Mouse (Mus musculus): ENCODE measurements around the gene Syndig1l. TPM values are rescaled to one million over a fixed set of nuclear protein-coding genes. Genes with fewer than 3 reads are reported as not detected.

Syndig1l gene
- not detected in 2 replicates for total RNA-seq (2015)
- total RNA-seq (2017) = not detected in 2 replicates

DNA sequence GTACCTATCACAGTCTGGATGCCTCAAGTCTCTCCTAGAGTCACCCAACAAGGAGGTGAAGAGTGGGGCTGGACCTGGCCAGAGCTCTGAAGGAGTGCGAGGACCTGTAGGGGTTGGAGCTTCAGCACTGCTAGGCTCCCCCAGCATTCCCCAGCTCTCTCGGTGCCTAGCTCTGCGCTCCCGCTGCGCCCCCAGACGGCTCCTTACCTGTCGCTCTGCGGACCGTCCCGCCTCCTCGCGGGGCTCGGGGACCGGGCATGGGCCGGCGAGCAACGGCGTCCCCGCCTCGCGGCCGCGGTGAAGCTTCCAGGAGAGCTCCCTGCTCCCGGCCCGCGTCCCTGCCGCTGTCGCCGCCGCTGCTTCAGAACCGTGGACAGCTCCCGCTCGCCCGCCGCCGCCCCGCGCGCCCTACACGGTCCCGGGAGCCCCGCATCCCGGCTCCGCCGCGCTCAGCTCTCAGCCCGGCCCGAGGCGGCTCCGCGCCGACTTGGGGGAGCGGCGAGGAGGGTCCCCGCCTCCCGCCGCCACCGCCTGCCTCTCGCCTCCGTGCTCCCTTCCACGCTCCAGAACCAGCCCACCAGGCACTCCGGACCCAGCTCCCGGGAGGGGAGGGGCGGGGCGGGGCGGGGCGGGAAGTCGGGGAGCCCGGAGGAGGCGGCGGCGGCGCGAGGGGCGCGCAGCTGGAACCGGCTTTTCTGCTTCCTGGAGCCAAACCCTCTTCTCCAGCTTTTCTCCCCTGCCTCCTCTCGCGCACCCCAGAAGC is at the start of gene Syndig1l:
Syndig1l (minus strand) TSS at position 513 of the 763 bp plus-strand sequence.
- peak; percentile 56; the same call in 1 of the 2 replicates for ATAC-seq (ENCODE audit: poor library complexity, severe bottlenecking)

DNA sequence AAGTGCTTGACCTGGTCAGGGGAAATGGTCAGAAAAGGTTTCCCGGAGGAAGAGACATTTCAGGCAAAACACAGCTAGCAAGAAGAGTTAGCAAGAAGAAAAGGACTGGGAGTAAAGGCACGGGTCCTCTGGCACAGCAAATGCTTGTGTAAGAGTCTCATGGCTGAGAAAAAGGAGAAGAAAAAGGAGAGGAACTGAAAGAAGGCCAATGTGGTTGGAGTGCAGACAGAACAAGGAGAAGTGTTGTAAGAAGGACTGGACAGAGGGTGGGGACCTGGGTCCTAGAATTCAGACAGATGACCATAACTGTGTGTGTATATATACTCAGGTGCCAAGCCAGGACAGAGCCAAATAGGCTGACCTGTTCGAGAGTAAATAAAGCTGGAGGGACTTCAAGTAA is 49.5 kb upstream of the Syndig1l start:
- ATAC-seq (ENCODE audit: poor library complexity, severe bottlenecking) = peak; percentile 82

DNA sequence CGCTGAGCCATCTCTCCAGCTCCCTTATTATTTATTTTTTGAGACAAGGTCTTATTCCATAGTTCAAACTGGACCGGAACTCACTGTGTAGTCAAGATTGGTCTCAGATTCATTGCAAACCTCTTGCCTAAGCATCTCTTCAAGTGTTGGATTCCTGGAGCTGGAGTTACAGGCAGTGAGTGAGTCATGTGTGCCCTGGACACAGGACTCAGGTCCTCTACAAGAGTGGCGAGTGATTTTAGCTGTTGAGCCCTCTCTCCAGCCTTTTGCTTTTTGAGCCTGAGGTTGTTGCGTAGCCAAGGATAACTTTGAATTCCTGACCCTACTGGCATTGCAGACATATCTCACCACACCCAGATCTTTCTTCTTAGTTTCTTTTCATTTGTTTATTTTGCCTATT is 47.1 kb upstream of the Syndig1l start:
- ATAC-seq (ENCODE audit: poor library complexity, severe bottlenecking) = no peak

DNA sequence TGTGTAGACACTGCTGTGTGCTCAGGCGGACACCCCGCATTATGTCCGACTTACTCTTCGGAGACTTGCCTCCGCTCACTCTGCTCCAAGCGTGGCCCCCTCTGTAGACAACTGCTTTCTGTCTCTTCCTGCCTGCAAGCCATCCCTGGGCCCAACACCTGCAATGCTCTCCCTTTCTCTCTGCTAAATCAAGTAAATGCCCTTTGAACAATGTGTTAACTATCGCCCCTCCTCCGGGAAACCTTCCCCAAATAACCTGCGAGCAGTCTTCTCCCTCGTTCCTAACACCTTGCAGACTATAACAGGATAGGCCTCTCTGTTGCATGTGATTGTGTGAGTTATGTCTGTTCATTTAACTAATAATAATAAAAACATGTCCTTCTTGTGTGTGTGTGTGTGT is 44.9 kb upstream of the Syndig1l start:
- no peak for ATAC-seq (ENCODE audit: poor library complexity, severe bottlenecking)

DNA sequence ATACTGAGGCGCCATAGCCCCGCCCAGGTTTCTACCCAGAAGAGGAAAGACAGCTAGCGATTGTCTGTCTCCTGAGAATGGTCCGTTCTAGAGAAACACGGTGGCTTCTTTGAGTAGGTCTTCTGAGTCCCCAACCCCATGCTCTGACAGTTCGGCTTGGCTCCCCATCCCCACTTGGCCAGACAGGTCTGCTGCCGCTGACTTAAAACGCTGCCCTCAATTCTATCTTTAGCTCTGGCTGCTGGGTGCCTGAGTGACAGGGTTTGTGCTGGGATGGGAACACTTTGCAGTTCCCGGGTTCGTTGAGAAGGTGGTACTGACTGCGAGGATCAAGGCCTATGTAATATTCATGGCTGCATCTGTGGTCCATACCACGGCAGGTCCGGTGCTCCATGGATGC is 34.7 kb upstream of the Syndig1l start:
- ATAC-seq (ENCODE audit: poor library complexity, severe bottlenecking) = no peak

DNA sequence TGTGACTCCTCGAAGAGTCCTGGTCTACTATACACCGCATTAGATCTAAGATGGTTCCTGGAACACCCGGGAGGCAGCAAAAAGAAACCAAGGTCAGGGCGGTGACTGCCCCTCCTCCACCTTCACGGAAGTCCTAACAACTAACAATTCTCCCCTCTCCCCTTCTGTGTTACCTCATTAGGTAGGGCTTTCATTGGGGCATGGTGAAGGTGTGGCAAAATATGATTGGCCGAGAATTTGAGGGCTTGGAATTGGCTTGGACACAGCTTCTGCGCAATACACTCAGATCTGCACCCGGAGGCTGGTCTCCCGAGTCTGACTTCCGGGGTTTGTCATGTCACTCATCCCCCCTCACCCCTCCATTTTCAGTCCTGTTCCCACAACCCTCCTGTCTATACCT is 29.8 kb upstream of the Syndig1l start:
- no peak for ATAC-seq (ENCODE audit: poor library complexity, severe bottlenecking)

DNA sequence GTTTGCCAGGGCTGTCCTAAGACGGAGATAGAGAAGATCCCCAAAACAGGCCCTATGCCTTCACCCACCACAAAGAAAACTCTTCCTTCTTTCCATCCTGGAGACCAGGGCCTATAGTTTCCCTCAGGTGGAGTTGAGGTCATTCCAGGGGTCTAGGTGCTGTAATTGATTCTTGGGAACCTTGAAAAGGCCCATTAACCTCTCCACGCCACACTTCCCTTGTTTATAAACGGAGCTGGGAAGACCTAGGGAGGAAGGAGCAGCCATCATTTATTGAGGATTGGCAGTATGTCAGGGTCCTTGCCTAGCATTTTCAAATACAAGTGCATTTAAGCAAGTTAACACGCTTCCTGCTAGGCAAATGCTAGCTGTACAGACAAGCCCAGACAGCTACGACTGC is 28.8 kb upstream of the Syndig1l start:
- no peak for ATAC-seq (ENCODE audit: poor library complexity, severe bottlenecking)

DNA sequence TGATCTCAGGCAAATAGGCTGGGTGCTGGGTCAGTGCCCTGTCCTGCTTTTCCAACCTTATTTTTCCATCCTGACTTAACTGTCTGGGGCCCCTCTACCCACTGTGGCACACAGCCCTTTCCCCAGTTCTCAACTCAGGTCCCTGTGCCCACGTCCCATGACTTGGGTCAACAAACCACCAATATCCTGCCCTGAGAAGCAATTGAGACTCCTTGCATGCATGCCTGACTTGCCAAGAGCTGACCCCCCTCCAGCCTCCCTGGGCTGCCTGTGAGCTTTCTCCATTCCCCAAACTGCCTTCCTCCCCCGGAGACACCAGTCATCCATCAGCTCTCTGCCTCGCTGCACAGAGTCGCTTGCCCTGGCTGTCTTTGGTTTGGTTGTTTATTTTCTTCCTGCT is 28.4 kb upstream of the Syndig1l start:
- no peak for ATAC-seq (ENCODE audit: poor library complexity, severe bottlenecking)

DNA sequence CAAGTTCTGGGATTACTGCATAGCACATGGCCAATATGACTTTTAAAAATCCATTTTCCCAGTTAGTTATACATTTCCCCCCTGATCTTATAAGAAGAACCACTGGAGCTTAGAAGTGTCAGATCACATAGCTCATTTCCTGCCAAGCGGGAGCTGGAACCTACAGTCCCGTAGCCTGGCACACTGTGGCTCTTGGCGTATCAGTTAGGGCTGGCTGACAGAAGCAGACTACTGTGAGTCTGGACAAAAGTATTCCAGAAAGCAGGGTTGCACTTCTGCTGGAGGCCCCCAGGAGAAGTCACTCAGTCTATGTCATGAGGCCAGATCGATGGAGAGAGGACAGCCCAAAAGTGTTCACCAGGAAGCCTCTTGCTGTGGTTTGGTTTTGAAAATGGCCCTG is 27.8 kb upstream of the Syndig1l start:
- ATAC-seq (ENCODE audit: poor library complexity, severe bottlenecking) = no peak

DNA sequence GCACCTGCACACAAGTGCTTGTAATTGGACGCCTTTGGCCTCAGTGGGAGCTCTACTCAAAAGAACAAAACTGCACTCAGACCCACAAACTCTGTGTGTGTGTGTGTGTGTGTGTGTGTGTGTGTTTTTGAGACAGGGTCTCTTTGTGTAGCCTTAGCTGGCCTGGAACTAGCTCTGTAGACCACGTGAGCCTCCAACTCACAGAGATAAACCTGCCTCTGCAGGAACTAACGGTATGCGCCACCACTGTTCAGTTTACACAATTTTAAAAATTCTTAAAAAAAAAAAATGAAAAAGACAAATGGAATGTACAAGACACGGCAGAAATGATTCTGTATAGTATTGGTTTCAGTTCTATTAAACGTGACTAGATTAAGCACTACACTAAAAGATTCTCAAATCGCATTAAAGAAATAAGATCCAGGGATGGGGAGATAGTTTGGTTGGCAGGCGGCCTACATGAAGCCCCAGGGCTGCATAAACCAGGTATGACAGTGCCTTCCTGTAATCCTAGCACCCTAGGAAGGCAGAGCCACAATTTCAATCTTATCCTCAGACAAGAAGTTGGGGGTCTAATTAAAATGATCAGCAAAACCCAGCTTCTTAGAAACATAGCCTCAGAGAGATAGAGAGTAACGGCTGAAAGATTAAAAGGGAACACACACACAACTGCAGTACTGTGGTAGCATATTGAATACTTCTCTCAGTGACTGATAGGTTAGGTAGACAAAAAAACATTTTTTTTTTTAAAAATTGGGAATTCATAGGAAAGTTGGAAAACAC is 20.0 kb upstream of the Syndig1l start:
- ATAC-seq (ENCODE audit: poor library complexity, severe bottlenecking) = no peak

DNA sequence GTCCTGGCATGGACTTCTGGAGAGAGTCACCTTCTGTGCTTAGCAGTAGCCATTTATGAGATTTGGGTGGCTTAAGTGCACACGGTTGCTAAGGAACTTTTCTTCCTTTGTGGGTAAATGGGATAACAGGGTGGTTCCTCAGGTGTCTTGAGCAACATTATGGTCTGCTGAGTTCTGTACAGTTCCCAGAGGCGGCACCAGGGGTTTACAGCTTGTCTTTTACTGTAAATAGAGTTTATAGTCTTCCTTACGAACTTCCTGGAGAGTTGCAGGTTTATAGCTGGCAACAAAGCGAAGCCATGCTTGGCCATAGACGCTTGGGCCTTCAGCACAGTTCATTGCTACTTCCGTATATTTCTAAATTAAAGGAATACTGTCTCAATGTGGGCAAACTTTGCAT is 15.9 kb upstream of the Syndig1l start:
- no peak for ATAC-seq (ENCODE audit: poor library complexity, severe bottlenecking)

DNA sequence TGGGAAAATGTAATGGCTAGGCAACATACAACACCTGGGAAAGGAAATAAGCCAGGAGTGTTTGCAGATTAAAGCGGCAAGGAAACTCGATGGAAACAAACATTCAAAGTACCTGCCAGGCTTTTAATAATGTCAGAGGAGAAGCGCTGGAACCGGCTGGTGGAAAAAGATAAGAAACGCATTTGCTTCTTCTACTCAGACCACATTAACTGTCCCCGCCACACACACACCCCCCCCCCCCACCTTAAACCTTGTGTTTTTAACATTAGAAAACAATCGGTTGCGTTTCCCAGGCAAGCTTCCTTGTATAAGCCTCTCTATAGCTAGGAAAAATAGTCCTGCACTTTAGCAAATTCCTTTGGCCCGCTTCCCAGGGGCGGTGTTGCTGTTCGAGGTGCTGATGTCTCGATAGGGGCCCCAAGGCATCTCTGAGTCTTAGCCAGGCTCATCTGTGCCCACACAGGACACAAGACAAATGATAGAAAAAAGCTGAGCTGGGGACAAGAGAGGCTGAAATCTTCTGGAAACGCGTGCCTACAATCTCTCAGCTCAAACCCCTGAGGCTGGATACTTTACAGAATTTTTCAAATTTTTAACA is 11.3 kb upstream of the Syndig1l start:
- no peak for ATAC-seq (ENCODE audit: poor library complexity, severe bottlenecking)

DNA sequence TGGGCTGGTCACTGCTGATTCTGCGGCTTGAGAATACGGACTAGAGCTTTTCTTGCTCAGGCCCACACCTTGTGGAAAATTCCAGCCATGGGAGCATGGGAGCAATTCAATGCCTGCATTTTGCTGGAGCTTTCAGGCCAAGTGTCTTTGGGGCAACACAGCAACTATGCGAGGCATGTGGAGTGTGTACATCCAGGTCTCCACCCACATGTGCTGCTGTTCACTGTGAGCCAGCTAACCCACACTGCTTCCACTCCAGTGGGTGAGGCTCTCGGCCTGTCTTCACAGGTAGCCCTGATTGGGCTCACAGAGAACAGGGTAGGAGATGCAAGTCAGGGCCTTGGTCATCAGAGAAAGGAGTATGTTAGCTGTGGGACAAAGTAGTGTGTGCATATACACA is 9.2 kb upstream of the Syndig1l start:
- ATAC-seq (ENCODE audit: poor library complexity, severe bottlenecking) = no peak

DNA sequence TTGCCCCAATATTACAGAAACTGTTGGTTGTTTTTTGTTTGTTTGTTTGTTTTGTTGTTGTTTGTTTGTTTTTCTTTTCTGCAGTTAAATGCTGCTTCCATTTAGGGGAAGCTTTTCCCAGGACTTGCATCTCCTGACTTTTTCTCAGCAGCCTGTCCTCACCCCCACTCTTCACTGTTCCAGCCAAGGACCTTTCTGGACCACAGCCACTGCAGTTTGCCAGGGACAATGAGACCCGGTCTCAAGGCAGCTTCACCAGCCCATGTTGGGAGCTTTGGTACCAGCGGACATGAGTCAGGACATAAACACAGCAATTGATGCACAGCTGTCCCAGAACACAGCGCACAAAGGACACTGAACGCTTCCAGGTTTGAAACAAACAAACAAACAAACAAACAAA is 8.3 kb upstream of the Syndig1l start:
- ATAC-seq (ENCODE audit: poor library complexity, severe bottlenecking) = no peak

DNA sequence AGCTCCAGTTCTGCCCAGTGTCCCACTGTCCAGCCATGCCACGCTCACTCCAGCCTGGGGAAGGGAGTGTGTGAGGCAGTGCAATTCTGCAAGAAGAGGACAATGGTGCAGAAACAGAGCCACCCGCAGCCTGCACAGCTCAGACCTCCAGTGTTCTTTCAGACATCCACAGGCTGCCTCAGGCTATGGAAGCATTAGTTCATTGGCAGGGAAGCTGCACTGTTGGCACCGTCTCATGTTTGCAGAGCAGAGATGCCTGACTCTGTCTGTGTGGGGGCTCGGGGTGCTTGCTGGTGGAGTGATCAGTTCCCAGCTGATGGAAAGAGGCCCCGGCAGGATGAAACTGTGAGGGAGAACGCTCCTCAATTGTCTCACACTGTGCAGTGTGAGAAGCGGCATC is 4.0 kb upstream of the Syndig1l start:
- no peak for ATAC-seq (ENCODE audit: poor library complexity, severe bottlenecking)

DNA sequence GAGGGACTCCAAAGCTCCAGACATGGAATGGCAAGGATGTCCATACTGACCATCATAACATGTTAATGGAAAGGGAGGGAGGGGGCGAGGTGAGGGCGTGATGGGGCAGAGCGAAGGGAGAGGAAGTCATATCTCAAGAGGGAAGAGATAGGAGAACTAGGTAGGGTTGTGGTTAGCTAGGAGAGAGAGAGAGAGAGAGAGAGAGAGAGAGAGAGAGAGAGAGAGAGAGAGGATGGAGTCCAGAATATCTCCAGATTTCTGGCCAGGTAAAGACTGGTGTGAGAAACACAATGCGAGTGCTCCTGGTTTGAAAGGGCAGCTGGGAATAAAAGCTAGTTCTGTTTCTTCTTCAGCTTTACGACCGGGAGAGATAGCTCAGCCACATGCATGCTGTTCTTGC is 6.5 kb downstream of the Syndig1l start:
- ATAC-seq (ENCODE audit: poor library complexity, severe bottlenecking) = no peak

DNA sequence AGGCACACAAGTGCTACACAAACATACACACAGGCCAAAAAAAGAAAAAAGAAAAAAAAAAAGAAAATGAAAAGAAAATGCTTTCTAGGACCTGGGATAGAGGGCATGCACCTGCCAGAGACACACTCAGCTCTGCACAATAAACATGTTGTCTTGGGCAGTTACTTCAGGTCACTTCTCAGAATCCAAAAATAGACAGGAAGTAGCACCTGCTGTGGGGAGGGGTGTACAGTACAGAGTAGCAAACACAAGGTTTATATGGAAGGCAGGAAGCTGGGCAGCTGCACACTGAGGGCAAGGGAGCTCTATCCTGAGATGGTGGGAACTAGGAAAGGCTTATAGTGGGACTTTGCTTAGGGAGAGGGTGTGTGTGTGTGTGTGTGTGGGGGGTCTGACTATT is 7.3 kb downstream of the Syndig1l start:
- ATAC-seq (ENCODE audit: poor library complexity, severe bottlenecking) = no peak

DNA sequence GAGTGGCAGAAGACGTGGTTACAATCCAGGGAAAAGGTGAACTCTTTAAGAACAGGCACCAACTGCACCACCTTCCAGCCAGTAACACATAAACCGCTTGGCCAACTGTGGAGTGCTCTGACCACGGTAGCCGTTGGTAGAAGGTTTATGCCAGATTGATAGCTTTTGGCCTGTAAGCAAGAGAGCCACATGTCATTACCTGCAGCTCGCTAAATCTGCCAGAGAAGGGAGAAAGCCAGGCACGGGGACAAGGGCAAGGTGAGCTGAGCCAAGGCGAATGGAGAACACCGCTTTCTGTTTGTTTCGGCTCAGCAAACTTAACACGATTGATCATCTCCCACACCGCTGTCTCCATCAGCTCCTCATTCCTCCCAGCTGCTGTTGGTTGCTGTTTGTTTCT is 9.6 kb downstream of the Syndig1l start:
- ATAC-seq (ENCODE audit: poor library complexity, severe bottlenecking) = no peak

DNA sequence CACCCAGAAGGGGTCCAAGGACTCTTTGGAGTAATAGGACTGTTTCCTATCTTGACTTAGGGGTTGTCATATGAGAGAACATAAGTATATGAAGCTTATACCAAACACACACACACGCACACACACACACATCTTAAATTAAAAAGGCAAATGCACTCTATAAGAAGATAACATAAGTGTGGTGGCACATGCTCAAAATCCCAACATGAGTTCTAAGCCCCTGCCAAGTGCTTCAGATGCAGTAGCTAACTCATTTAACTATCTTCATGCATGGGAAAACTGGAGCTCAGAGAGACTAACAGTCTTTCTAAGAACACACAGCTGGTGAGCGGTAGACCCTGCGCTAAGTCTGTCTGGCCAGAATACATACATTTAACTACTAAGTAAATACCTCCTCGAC is 11.1 kb downstream of the Syndig1l start:
- no peak for ATAC-seq (ENCODE audit: poor library complexity, severe bottlenecking)

DNA sequence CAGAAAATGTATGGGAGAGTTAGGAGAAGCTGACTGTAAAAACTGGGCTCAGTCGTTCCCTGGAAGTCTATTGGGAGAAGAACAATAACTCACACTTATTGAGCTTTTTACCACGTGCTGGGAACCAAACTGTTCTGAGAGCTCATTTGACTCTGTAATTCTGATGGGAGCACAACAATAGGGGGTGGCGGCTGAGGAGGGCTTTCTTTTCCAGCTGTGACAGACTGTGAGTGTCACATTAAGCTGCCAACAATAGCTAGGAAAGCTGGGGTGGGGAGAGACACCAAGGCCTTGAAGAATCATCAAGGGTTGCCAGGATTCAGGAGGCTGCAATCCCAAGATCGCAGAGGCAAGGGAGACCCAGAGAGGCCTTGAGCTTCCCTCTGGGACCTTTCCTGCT is 12.5 kb downstream of the Syndig1l start:
- ATAC-seq (ENCODE audit: poor library complexity, severe bottlenecking) = no peak

DNA sequence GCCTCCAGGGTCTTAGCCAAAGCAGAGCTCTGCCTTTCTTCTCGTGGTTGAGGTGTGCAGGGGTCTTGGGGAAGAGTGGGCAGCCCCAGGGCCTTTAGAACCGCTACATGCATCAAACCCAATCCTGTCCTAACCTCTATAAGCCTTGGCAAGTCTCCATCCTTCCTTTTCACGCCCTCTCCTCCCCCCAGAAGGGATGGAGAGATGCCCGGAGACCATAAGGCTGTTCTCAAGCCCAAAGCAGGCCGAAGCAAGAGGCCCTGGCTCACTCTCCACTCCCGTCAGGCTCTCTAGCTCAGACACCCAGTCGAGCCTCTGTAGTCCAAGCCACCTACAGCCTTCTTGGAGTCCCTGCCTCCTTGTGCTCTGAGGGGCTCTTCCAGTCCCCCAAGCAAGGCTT is 14.1 kb downstream of the Syndig1l start:
- ATAC-seq (ENCODE audit: poor library complexity, severe bottlenecking) = no peak

DNA sequence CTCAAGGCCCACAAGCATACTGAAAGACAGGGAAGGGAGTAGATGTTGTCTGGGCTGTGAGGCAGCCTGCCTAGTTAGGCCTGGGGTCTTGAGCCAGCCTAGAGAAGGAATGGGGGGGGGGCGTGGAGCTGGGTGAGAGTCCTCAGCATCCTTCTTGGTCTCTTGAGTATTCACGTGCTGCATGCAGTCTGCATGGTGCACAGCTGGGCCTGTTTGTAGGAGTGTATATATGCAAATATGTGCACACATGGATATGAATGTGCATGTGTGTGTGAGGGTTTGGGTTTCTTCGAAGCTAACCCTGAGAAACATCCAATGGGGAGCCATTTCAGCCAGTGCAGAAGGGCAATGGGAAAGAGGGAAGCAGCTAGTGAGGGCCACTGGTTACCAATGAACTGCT is 22.6 kb downstream of the Syndig1l start:
- no peak for ATAC-seq (ENCODE audit: poor library complexity, severe bottlenecking)
